Mouse (Mus musculus): ENCODE results near the gene Msrb3. TPM values are rescaled to one million over a fixed set of nuclear protein-coding genes. Genes with fewer than 3 reads are reported as not detected.
A peak's percentile ranks its signal among the peaks of the same experiment; 100 is the strongest.

Msrb3 gene
- polyA plus RNA-seq, 1 experiment from 2014 or later = 13.6 TPM

GRCm38 (mm10) chr10:120821491-120822358 lies 77.2 kb downstream of the Msrb3 start:
- H3K4me2 ChIP-seq (ENCODE audit: low read depth, low read length) = peak overlapping the region; percentile 19
- H3K4me1 ChIP-seq (ENCODE audit: control insufficient read depth, insufficient read depth, low read length) = peaks cover 6% of the 10 kb centered on the region
- H3K27me3 ChIP-seq (replicated peaks; ENCODE audit: control insufficient read depth, insufficient read depth, low read length) = no peaks in the 10 kb centered on the region
- ATAC-seq (ENCODE audit: low read depth) (peak; percentile 37; the same call in 1 of the 2 replicates), DNase-seq (ENCODE audit: low spot score) (peak; percentile 73)
- no peaks in the 10 kb centered on the region for H3K36me3 ChIP-seq (ENCODE audit: control insufficient read depth, insufficient read depth, low read length)
- H3K9ac ChIP-seq (ENCODE audit: low read depth, low read length) = no peak overlapping the region
- 30% methylated on average over 20 of the region's 20 CpGs for WGBS
- H3K27ac ChIP-seq (replicated peaks; ENCODE audit: low read depth, low read length) = peak overlapping the region; percentile 44
- no peak overlapping the region; the same call in 1 of the 2 replicates for H3K4me3 ChIP-seq (ENCODE audit: low read depth, low read length)
- H3K9me3 ChIP-seq (ENCODE audit: control insufficient read depth, low read length) = no peaks in the 10 kb centered on the region

GRCm38 (mm10) chr10:120820781-120821300 lies 78.1 kb downstream of the Msrb3 start:
- no peaks in the 10 kb centered on the region for H3K27me3 ChIP-seq (replicated peaks; ENCODE audit: control insufficient read depth, insufficient read depth, low read length)
- DNase-seq (ENCODE audit: low spot score) = no peak
- no peaks in the 10 kb centered on the region for H3K9me3 ChIP-seq (ENCODE audit: control insufficient read depth, low read length)
- no peak overlapping the region for H3K4me3 ChIP-seq (ENCODE audit: low read depth, low read length)
- no peak overlapping the region for H3K9ac ChIP-seq (ENCODE audit: low read depth, low read length)
- peak overlapping the region; percentile 19 for H3K4me2 ChIP-seq (ENCODE audit: low read depth, low read length)
- H3K27ac ChIP-seq (replicated peaks; ENCODE audit: low read depth, low read length) = no peak overlapping the region
- H3K4me1 ChIP-seq (ENCODE audit: control insufficient read depth, insufficient read depth, low read length) = peaks cover 6% of the 10 kb centered on the region
- no peak for ATAC-seq (ENCODE audit: low read depth)
- 23% methylated on average over 12 of the region's 12 CpGs for WGBS
- no peaks in the 10 kb centered on the region for H3K36me3 ChIP-seq (ENCODE audit: control insufficient read depth, insufficient read depth, low read length)

DNA sequence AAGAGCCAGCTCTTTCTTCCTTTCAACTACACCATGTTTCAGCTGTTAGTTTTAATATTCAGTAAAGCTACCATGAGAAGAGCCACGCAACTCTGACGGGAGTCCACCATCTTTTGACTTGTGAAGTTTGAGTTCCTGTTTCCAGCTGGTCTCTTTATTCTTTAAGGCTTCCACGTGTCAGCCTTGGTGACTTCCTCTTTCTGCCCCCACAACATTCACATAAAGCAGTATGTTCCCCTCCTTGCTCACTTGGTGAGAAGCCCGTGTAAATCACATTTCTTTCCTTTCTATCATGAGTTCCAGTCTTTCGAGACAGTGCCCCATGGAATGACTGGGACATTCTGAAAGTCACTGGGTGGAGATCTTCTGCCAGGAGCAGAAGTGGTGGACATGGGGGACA lies 83.6 kb downstream of the Msrb3 start:
- DNase-seq (ENCODE audit: low spot score) (no peak), ATAC-seq (ENCODE audit: low read depth) (no peak)
- no peaks in the 10 kb centered on the region for H3K36me3 ChIP-seq (ENCODE audit: control insufficient read depth, insufficient read depth, low read length)
- 83% methylated on average over 5 of the region's 5 CpGs for WGBS
- no peak overlapping the region for H3K27ac ChIP-seq (replicated peaks; ENCODE audit: low read depth, low read length)
- no peak overlapping the region for H3K9ac ChIP-seq (ENCODE audit: low read depth, low read length)
- no peaks in the 10 kb centered on the region for H3K9me3 ChIP-seq (ENCODE audit: control insufficient read depth, low read length)
- peaks cover 19% of the 10 kb centered on the region for H3K4me1 ChIP-seq (ENCODE audit: control insufficient read depth, insufficient read depth, low read length)
- H3K4me3 ChIP-seq (ENCODE audit: low read depth, low read length) = no peak overlapping the region
- H3K4me2 ChIP-seq (ENCODE audit: low read depth, low read length) = no peak overlapping the region
- no peaks in the 10 kb centered on the region for H3K27me3 ChIP-seq (replicated peaks; ENCODE audit: control insufficient read depth, insufficient read depth, low read length)

GRCm38 (mm10) chr10:120811796-120812443 lies 87.0 kb downstream of the Msrb3 start:
- Histone ChIP-seq H3K9me3 (ENCODE audit: control insufficient read depth, low read length) (no peaks in the 10 kb centered on the region), H3K4me1 (ENCODE audit: control insufficient read depth, insufficient read depth, low read length) (peaks cover 29% of the 10 kb centered on the region), H3K4me3 (ENCODE audit: low read depth, low read length) (no peak overlapping the region), H3K36me3 (ENCODE audit: control insufficient read depth, insufficient read depth, low read length) (no peaks in the 10 kb centered on the region), H3K9ac (ENCODE audit: low read depth, low read length) (no peak overlapping the region), H3K27ac (replicated peaks; ENCODE audit: low read depth, low read length) (no peak overlapping the region), H3K4me2 (ENCODE audit: low read depth, low read length) (no peak overlapping the region; the same call in 1 of the 2 replicates), H3K27me3 (replicated peaks; ENCODE audit: control insufficient read depth, insufficient read depth, low read length) (no peaks in the 10 kb centered on the region)
- DNase-seq (ENCODE audit: low spot score) = no peak
- 65% methylated on average over 24 of the region's 24 CpGs for WGBS
- no peak for ATAC-seq (ENCODE audit: low read depth)

DNA sequence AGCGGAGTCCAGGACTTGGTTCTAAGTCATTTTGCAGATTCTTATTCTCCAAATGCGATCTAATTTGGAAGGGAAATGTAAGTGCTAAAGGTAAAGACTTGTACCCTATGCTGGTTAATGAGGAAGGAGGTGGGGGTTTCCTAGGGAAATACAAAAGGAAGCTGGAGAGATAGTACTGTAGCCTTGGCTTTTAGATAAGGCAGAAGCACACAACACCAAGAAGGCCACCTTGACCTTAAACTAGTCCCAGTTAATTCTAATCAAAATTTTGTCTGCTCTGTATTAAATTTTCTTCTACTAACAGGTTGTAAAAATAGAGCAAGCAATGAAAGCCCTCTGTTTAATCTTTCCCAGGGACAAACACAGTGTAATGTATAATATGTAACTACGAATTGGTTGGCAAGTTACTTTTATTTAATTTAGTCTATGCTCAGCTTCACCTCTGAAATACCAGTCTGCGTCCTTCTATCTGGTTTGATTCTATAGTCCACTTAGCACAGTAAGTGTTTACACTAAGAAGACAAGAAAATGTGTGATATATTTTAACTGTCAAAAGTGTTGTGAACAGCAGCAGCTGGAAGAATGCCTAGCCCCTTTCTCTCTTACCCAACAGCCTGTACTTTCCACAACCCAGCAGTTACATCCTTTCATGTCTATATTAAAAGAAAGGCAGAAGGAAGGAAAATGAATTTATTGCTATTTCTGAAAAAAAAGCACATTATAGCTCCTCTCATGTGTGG lies 87.9 kb downstream of the Msrb3 start:
- DNase-seq (ENCODE audit: low spot score) (no peak), ATAC-seq (ENCODE audit: low read depth) (no peak)
- Histone ChIP-seq H3K4me1 (ENCODE audit: control insufficient read depth, insufficient read depth, low read length) (peaks cover 29% of the 10 kb centered on the region), H3K27ac (replicated peaks; ENCODE audit: low read depth, low read length) (0 out of 2 replicates have a peak overlapping the region, but pooled peaks have one; percentile 15), H3K9ac (ENCODE audit: low read depth, low read length) (no peak overlapping the region), H3K4me3 (ENCODE audit: low read depth, low read length) (no peak overlapping the region), H3K36me3 (ENCODE audit: control insufficient read depth, insufficient read depth, low read length) (no peaks in the 10 kb centered on the region), H3K4me2 (ENCODE audit: low read depth, low read length) (no peak overlapping the region), H3K9me3 (ENCODE audit: control insufficient read depth, low read length) (no peaks in the 10 kb centered on the region), H3K27me3 (replicated peaks; ENCODE audit: control insufficient read depth, insufficient read depth, low read length) (no peaks in the 10 kb centered on the region)
- 70% methylated on average over 4 of the region's 4 CpGs for WGBS

DNA sequence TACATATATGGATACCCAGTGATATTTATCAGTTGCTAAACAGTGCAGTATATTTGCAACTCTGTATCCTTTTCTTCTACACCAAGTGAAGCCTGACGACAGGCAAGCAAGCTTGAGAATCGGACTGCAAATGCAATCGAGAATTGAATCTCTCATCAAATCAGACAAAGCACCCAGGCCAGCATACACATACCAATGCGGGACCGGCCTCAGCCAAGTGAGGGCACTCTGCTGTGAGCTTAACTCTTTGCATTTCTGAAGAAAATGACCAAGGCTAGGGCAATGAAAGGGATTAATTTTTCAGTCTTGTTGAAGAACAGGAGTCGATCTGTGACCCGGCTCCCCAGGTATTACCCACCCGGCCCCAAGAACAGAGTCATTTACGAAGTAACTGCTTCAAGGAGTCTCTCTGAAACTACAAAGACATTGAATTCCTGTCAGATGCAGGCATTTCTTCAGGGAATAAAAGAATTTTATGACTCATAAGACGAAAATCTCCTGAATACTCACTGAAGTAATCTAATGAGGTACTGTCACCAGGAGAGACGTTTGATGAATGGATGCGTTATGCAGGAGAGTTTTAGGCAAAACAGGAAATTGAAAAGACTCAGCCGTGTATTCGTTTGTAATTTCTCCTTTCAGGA lies 88.7 kb downstream of the Msrb3 start:
- Histone ChIP-seq H3K27me3 (replicated peaks; ENCODE audit: control insufficient read depth, insufficient read depth, low read length) (no peaks in the 10 kb centered on the region), H3K27ac (replicated peaks; ENCODE audit: low read depth, low read length) (peak overlapping the region; percentile 15; the same call in 1 of the 2 replicates), H3K4me3 (ENCODE audit: low read depth, low read length) (no peak overlapping the region), H3K4me2 (ENCODE audit: low read depth, low read length) (no peak overlapping the region), H3K9me3 (ENCODE audit: control insufficient read depth, low read length) (no peaks in the 10 kb centered on the region), H3K4me1 (ENCODE audit: control insufficient read depth, insufficient read depth, low read length) (peaks cover 29% of the 10 kb centered on the region), H3K36me3 (ENCODE audit: control insufficient read depth, insufficient read depth, low read length) (no peaks in the 10 kb centered on the region), H3K9ac (ENCODE audit: low read depth, low read length) (no peak overlapping the region)
- 17% methylated on average over 14 of the region's 14 CpGs for WGBS
- ATAC-seq (ENCODE audit: low read depth) (no peak), DNase-seq (ENCODE audit: low spot score) (peak; percentile 42)

- no peak overlapping the region for H3K9ac ChIP-seq (ENCODE audit: low read depth, low read length)
- 92% methylated on average over 4 of the region's 4 CpGs for WGBS
- no peaks in the 10 kb centered on the region for H3K27me3 ChIP-seq (replicated peaks; ENCODE audit: control insufficient read depth, insufficient read depth, low read length)
- no peaks in the 10 kb centered on the region for H3K9me3 ChIP-seq (ENCODE audit: control insufficient read depth, low read length)
- peaks cover 29% of the 10 kb centered on the region for H3K4me1 ChIP-seq (ENCODE audit: control insufficient read depth, insufficient read depth, low read length)
- ATAC-seq (ENCODE audit: low read depth) (no peak), DNase-seq (ENCODE audit: low spot score) (no peak)
- no peaks in the 10 kb centered on the region for H3K36me3 ChIP-seq (ENCODE audit: control insufficient read depth, insufficient read depth, low read length)
- no peak overlapping the region for H3K4me3 ChIP-seq (ENCODE audit: low read depth, low read length)
- no peak overlapping the region for H3K27ac ChIP-seq (replicated peaks; ENCODE audit: low read depth, low read length)
- H3K4me2 ChIP-seq (ENCODE audit: low read depth, low read length) = no peak overlapping the region
These were observed 90.7 kb downstream of the Msrb3 start for GRCm38 (mm10) chr10:120808167-120808566.

GRCm38 (mm10) chr10:120801127-120801526 lies 97.8 kb downstream of the Msrb3 start:
- no peak overlapping the region for H3K27ac ChIP-seq (replicated peaks; ENCODE audit: low read depth, low read length)
- ATAC-seq (ENCODE audit: low read depth) = no peak
- H3K27me3 ChIP-seq (replicated peaks; ENCODE audit: control insufficient read depth, insufficient read depth, low read length) = no peaks in the 10 kb centered on the region
- no peaks in the 10 kb centered on the region for H3K9me3 ChIP-seq (ENCODE audit: control insufficient read depth, low read length)
- H3K36me3 ChIP-seq (ENCODE audit: control insufficient read depth, insufficient read depth, low read length) = no peaks in the 10 kb centered on the region
- DNase-seq (ENCODE audit: low spot score) = peak; percentile 22
- WGBS = 17% methylated on average over 6 of the region's 6 CpGs
- H3K4me2 ChIP-seq (ENCODE audit: low read depth, low read length) = peak overlapping the region; percentile 26
- H3K4me1 ChIP-seq (ENCODE audit: control insufficient read depth, insufficient read depth, low read length) = peaks cover 10% of the 10 kb centered on the region; the same call in 1 of the 2 replicates
- no peak overlapping the region for H3K4me3 ChIP-seq (ENCODE audit: low read depth, low read length)
- no peak overlapping the region for H3K9ac ChIP-seq (ENCODE audit: low read depth, low read length)
